Comparison of ENCODE assay signal across 8 mouse cellular contexts in genomic region chr19:46503351-46504084, GRCm38 (mm10). TPM values are rescaled to one million over a fixed set of nuclear protein-coding genes. Genes with fewer than 3 reads are reported as not detected.
DNase-seq lines count a peak whose midpoint lies in the region; ATAC-seq and TF ChIP-seq lines count a peak whose summit lies in the region.

No protein-coding gene starts in this region.

- H3K9me3 ChIP-seq in lung, embryonic 15.5 days, result no peaks in the 10 kb centered on the region
- no peaks in the 10 kb centered on the region for H3K9me3 ChIP-seq in neural tube, embryonic 15.5 days (replicated peaks)

- peak overlapping the region; percentile 97 for H3K4me3 ChIP-seq in heart, adult 2 months
- peak overlapping the region; percentile 92 for H3K4me3 ChIP-seq in lung, embryonic 15.5 days
- H3K4me3 ChIP-seq in neural tube, embryonic 15.5 days (replicated peaks), result peak overlapping the region; percentile 80

- peak; percentile 80; the same call in 1 of the 2 replicates for TF ChIP-seq EP300 in heart, adult 2 months (IDR thresholded peaks at IDR 0.05; ENCODE audit: insufficient read depth, low read depth, low read length)

- H3K79me2 ChIP-seq in heart, adult 2 months (replicated peaks; ENCODE audit: control insufficient read depth, insufficient read depth, low read length), result peaks cover 12% of the 10 kb centered on the region

- no peak for TF ChIP-seq CTCF in heart, adult 2 months (IDR thresholded peaks at IDR 0.05)

- H3K4me2 ChIP-seq in lung, embryonic 15.5 days, result peak overlapping the region; percentile 79
- H3K4me2 ChIP-seq in neural tube, embryonic 15.5 days, result peak overlapping the region; percentile 96

- intact Hi-C loops in heart, adult 2 months (cut with DNase I), result loop anchor here (1.0 to 5.0 kb wide), 4 partner anchors 21 to 106 kb away; partner anchors contain the start of genes Actr1a, Arl3, Sfxn2 and Sufu

- peak overlapping the region; percentile 100 for H3K9ac ChIP-seq in heart, adult 2 months (ENCODE audit: low read depth, low read length)
- H3K9ac ChIP-seq in lung, embryonic 15.5 days, result peak overlapping the region; percentile 98
- H3K9ac ChIP-seq in neural tube, embryonic 15.5 days (replicated peaks), result peak overlapping the region; percentile 96

- under 1% methylated on average over 21 of the region's 21 CpGs for WGBS in heart, adult 2 months
- under 1% methylated on average over 21 of the region's 21 CpGs for WGBS in lung, embryonic 15.5 days
- WGBS in neural tube, embryonic 15.5 days, result under 1% methylated on average over 21 of the region's 21 CpGs

- H3K27me3 ChIP-seq in heart, adult 2 months (ENCODE audit: control insufficient read depth, insufficient read depth, low read length), result no peaks in the 10 kb centered on the region
- H3K27me3 ChIP-seq in lung, embryonic 15.5 days, result no peaks in the 10 kb centered on the region
- H3K27me3 ChIP-seq in neural tube, embryonic 15.5 days (replicated peaks), result no peaks in the 10 kb centered on the region

- H3K36me3 ChIP-seq in heart, adult 2 months (ENCODE audit: control insufficient read depth, insufficient read depth, low read length), result peaks cover 32% of the 10 kb centered on the region
- peaks cover 15% of the 10 kb centered on the region for H3K36me3 ChIP-seq in lung, embryonic 15.5 days
- H3K36me3 ChIP-seq in neural tube, embryonic 15.5 days, result peaks cover 11% of the 10 kb centered on the region; the same call in 1 of the 2 replicates

- TF ChIP-seq POLR2A in heart, adult 2 months (IDR thresholded peaks at IDR 0.05; ENCODE audit: insufficient read depth, low read depth, low read length), result peak; percentile 86

- H3K27ac ChIP-seq in heart, adult 2 months, result peak overlapping the region; percentile 99
- H3K27ac ChIP-seq in lung, embryonic 15.5 days, result peak overlapping the region; percentile 100
- H3K27ac ChIP-seq in neural tube, embryonic 15.5 days (replicated peaks), result peak overlapping the region; percentile 100

- peak; percentile 30 for ATAC-seq in lung, embryonic 15.5 days (ENCODE audit: borderline replicate concordance, extremely low read depth, low FRiP score, low TSS enrichment)
- no peak for ATAC-seq in neural tube, embryonic 15.5 days (ENCODE audit: low FRiP score)

- peak; percentile 98 for DNase-seq in 3T3-L1 (ENCODE audit: low read depth, low spot score)
- DNase-seq in MEL-GATA-1-ER (ENCODE audit: extremely low read depth, low read depth), result peak; percentile 95
- peak; percentile 81 for DNase-seq in embryo, embryonic 10.5 days (ENCODE audit: low spot score)
- peak; percentile 85 to 90 for DNase-seq in heart, adult 2 months
- DNase-seq in kidney, adult 18-20 months, result peak; percentile 89
- peak; percentile 68 for DNase-seq in urinary bladder, adult 2 months (ENCODE audit: low spot score)

- H3K4me1 ChIP-seq in heart, adult 2 months (ENCODE audit: control insufficient read depth, insufficient read depth, low read length), result peaks cover 26% of the 10 kb centered on the region
- H3K4me1 ChIP-seq in lung, embryonic 15.5 days, result peaks cover 48% of the 10 kb centered on the region
- H3K4me1 ChIP-seq in neural tube, embryonic 15.5 days, result peaks cover 58% of the 10 kb centered on the region

RNA-seq across cellular contexts. Expression of gene Trim8, which starts 2.0 kb away (rescaled TPM):
- total RNA-seq in heart, adult 2 months (2021), result 10 to 100 TPM; 39.2 to 39.8 TPM
- polyA plus RNA-seq in heart, adult 2 months (2012; rRNA removed), result 17.2 and 24.1 TPM in 2 replicates
- 22.2 and 27.8 TPM in 2 replicates for polyA plus RNA-seq in lung, embryonic 15.5 days (2015; fragmentation: Nextera tagmentation; extraction: Ambion mirVana)
- polyA plus RNA-seq in neural tube, embryonic 15.5 days (2015; fragmentation: Nextera tagmentation; extraction: Ambion mirVana), result 23.5 and 25.5 TPM in 2 replicates
- 17.2 and 25.2 TPM in 2 replicates for polyA plus RNA-seq in urinary bladder, adult 2 months (2012; rRNA removed)
